In genomic region chr4:82538069-82538811, GRCm38 (mm10) we compare ENCODE assay signal across 8 mouse cellular contexts.
DNase-seq lines count a peak whose midpoint lies in the region; ATAC-seq lines count a peak whose summit lies in the region.

No protein-coding gene starts in this region.

- peak overlapping the region; percentile 51 for H3K9ac ChIP-seq in embryonic facial prominence, embryonic 12.5 days
- peak overlapping the region; percentile 76 for H3K9ac ChIP-seq in limb, embryonic 13.5 days
- H3K9ac ChIP-seq in midbrain, embryonic 16.5 days (ENCODE audit: low read depth, low read length) = peak overlapping the region; percentile 45

- H3K4me1 ChIP-seq in embryonic facial prominence, embryonic 12.5 days = peaks cover 20% of the 10 kb centered on the region
- H3K4me1 ChIP-seq in limb, embryonic 13.5 days = peaks cover 60% of the 10 kb centered on the region
- peaks cover 12% of the 10 kb centered on the region for H3K4me1 ChIP-seq in midbrain, embryonic 16.5 days (ENCODE audit: control insufficient read depth, insufficient read depth, low read length)

- H3K9me3 ChIP-seq in embryonic facial prominence, embryonic 12.5 days = no peaks in the 10 kb centered on the region
- no peaks in the 10 kb centered on the region for H3K9me3 ChIP-seq in limb, embryonic 13.5 days
- no peaks in the 10 kb centered on the region for H3K9me3 ChIP-seq in midbrain, embryonic 16.5 days (replicated peaks; ENCODE audit: control insufficient read depth, low read length, poor library complexity, severe bottlenecking)

- no peaks in the 10 kb centered on the region for H3K36me3 ChIP-seq in embryonic facial prominence, embryonic 12.5 days
- no peaks in the 10 kb centered on the region for H3K36me3 ChIP-seq in limb, embryonic 13.5 days
- no peaks in the 10 kb centered on the region for H3K36me3 ChIP-seq in midbrain, embryonic 16.5 days (ENCODE audit: control insufficient read depth, insufficient read depth, low read length)

- ATAC-seq in cerebellum, adult (ENCODE audit: insufficient number of reproducible peaks, low FRiP score, low TSS enrichment) = no peak
- no peak for ATAC-seq in embryonic facial prominence, embryonic 12.5 days (ENCODE audit: insufficient number of reproducible peaks, insufficient read depth, low FRiP score, low TSS enrichment)
- ATAC-seq in limb, embryonic 13.5 days (ENCODE audit: low FRiP score, low read depth) = no peak
- ATAC-seq in midbrain, embryonic 16.5 days = no peak
- ATAC-seq in inflammation-experienced regulatory T-cells, adult 6 months = no peak

- under 1% methylated on average over 30 of the region's 30 CpGs for WGBS in embryonic facial prominence, embryonic 12.5 days
- WGBS in limb, embryonic 13.5 days = under 1% methylated on average over 30 of the region's 30 CpGs
- 2% methylated on average over 30 of the region's 30 CpGs for WGBS in midbrain, embryonic 16.5 days

- no peak overlapping the region for H3K27ac ChIP-seq in embryonic facial prominence, embryonic 12.5 days
- no peak overlapping the region for H3K27ac ChIP-seq in limb, embryonic 13.5 days
- H3K27ac ChIP-seq in midbrain, embryonic 16.5 days (ENCODE audit: low read length) = no peak overlapping the region; the same call in 1 of the 2 replicates

- H3K27me3 ChIP-seq in embryonic facial prominence, embryonic 12.5 days = peaks cover 7% of the 10 kb centered on the region; the same call in 1 of the 2 replicates
- peaks cover 20% of the 10 kb centered on the region for H3K27me3 ChIP-seq in limb, embryonic 13.5 days
- peaks cover 6% of the 10 kb centered on the region; the same call in 1 of the 2 replicates for H3K27me3 ChIP-seq in midbrain, embryonic 16.5 days (ENCODE audit: control insufficient read depth, insufficient read depth, low read depth, low read length)

- peak overlapping the region; percentile 38 for H3K4me3 ChIP-seq in embryonic facial prominence, embryonic 12.5 days
- H3K4me3 ChIP-seq in limb, embryonic 13.5 days = peak overlapping the region; percentile 46
- H3K4me3 ChIP-seq in midbrain, embryonic 16.5 days (ENCODE audit: low read depth, low read length) = peak overlapping the region; percentile 31

- peak overlapping the region; percentile 65 for H3K4me2 ChIP-seq in embryonic facial prominence, embryonic 12.5 days (replicated peaks)
- H3K4me2 ChIP-seq in limb, embryonic 13.5 days (replicated peaks) = peak overlapping the region; percentile 73
- peak overlapping the region; percentile 58 for H3K4me2 ChIP-seq in midbrain, embryonic 16.5 days (ENCODE audit: low read length)

- DNase-seq in cerebellum, adult 11 months = peak; percentile 40
- DNase-seq in heart, postnatal 4 days = peak; percentile 43
- no peak for DNase-seq in right cerebral cortex, adult 18-20 months
